Mouse (Mus musculus): ENCODE measurements around the gene Psmd3.

DNA sequence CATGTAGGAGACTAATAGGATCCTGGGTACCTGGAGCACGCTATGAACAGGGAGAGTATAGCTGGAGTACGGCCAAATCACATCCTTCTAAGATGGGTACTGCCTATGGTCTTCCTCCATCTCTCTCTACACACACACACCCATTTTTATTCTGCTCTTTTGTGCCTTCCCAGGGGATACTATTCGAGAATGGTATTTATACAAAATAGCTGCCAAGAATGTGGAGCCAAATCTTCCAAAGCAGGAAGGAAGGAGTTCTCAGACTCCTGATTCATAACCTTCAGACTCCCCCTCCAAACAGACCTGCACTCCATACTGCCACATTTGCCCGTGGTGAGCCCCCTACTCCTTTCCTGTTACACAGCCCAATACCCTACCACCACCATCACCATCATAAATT is 48.4 kb downstream of the Psmd3 start:
- TF ChIP-seq CTCF (IDR thresholded peaks at IDR 0.05; ENCODE audit: low read depth) (no peak), EP300 (IDR thresholded peaks at IDR 0.05; ENCODE audit: low read depth) (no peak)

All from heart, postnatal 0 days (tissue).